Mouse (Mus musculus): Measurements from ENCODE around the gene Hoxa10.

Gene Hoxa10

GRCm38 (mm10) chr6:52262463-52263320 is 22.0 kb upstream of the Hoxa10 start:
- DNase-seq (ENCODE audit: low spot score): no peak

- DNase-seq (ENCODE audit: low spot score): no peak
Observed at GRCm38 (mm10) chr6:52261751-52262462, 21.3 kb upstream of the Hoxa10 start.

- DNase-seq (ENCODE audit: low spot score): no peak
Observed at GRCm38 (mm10) chr6:52260654-52261575, 20.3 kb upstream of the Hoxa10 start, which contains the start of gene Hoxa13. Hoxa13 (minus strand) TSS chr6:52260880.

GRCm38 (mm10) chr6:52259811-52260261 is 19.2 kb upstream of the Hoxa10 start:
- DNase-seq (ENCODE audit: low spot score): no peak

GRCm38 (mm10) chr6:52259081-52259790 is 18.6 kb upstream of the Hoxa10 start:
- DNase-seq (ENCODE audit: low spot score): no peak

GRCm38 (mm10) chr6:52256956-52257355 is 16.3 kb upstream of the Hoxa10 start:
- peak; percentile 87 for DNase-seq (ENCODE audit: low spot score)

- DNase-seq (ENCODE audit: low spot score): no peak
Observed at GRCm38 (mm10) chr6:52253511-52254500, 13.2 kb upstream of the Hoxa10 start.

- DNase-seq (ENCODE audit: low spot score): no peak
Observed at GRCm38 (mm10) chr6:52252775-52253376, 12.2 kb upstream of the Hoxa10 start.

GRCm38 (mm10) chr6:52252016-52252774 is 11.5 kb upstream of the Hoxa10 start:
- no peak for DNase-seq (ENCODE audit: low spot score)

- no peak for DNase-seq (ENCODE audit: low spot score)
Observed at GRCm38 (mm10) chr6:52251177-52251879, 10.7 kb upstream of the Hoxa10 start.

GRCm38 (mm10) chr6:52249826-52250225 is 9.2 kb upstream of the Hoxa10 start:
- no peak for DNase-seq (ENCODE audit: low spot score)

GRCm38 (mm10) chr6:52249415-52249738 is 8.7 kb upstream of the Hoxa10 start:
- DNase-seq (ENCODE audit: low spot score): no peak

- no peak for DNase-seq (ENCODE audit: low spot score)
Observed at GRCm38 (mm10) chr6:52248638-52249414, 8.2 kb upstream of the Hoxa10 start.

GRCm38 (mm10) chr6:52247766-52248637 is 7.3 kb upstream of the Hoxa10 start:
- no peak for DNase-seq (ENCODE audit: low spot score)

- DNase-seq (ENCODE audit: low spot score): no peak
Observed at GRCm38 (mm10) chr6:52246916-52247315, 6.3 kb upstream of the Hoxa10 start.

- no peak for DNase-seq (ENCODE audit: low spot score)
Observed at GRCm38 (mm10) chr6:52246403-52246803, 5.7 kb upstream of the Hoxa10 start.

GRCm38 (mm10) chr6:52245757-52246142 is 5.1 kb upstream of the Hoxa10 start, which contains the start of gene Hoxa11:
Hoxa11 (minus strand) TSS chr6:52245810.
- no peak for DNase-seq (ENCODE audit: low spot score)
